Mouse (Mus musculus): ENCODE results near the gene Ccdc8.

- TF ChIP-seq CTCF (IDR thresholded peaks at IDR 0.05; ENCODE audit: borderline replicate concordance, insufficient read depth, low read depth, low read length) (no peak), POLR2A (IDR thresholded peaks at IDR 0.05; ENCODE audit: borderline replicate concordance, insufficient read depth, low read length) (no peak)
These were observed 12.2 kb upstream of the Ccdc8 start for GRCm38 (mm10) chr7:16980348-16980747.
